Mouse (Mus musculus): ENCODE data around the gene Rapgef6. TPM values are rescaled to one million over a fixed set of nuclear protein-coding genes. Genes with fewer than 3 reads are reported as not detected.

The Rapgef6 gene
- polyA plus RNA-seq, 1 experiment from 2014 or later = 46.8 TPM

Small RNA genes lying within 50 kb of the gene (microRNA-seq; reads per million reads assigned to microRNA genes)
- not detected for gene Gm26116

Other genes with a start within 250 kb of the Rapgef6 start
- 32.2 and 37.0 TPM in 2 replicates for gene Acsl6, start 219.0 kb upstream of the Rapgef6 start, polyA plus RNA-seq (2015; fragmentation: Nextera tagmentation; extraction: Ambion mirVana)
- gene Meikin, start 152.2 kb upstream of the Rapgef6 start, polyA plus RNA-seq (2015; fragmentation: Nextera tagmentation; extraction: Ambion mirVana) = not detected in 2 replicates
- gene Fnip1, start 84.6 kb upstream of the Rapgef6 start, polyA plus RNA-seq (2015; fragmentation: Nextera tagmentation; extraction: Ambion mirVana) = 9.6 and 10.4 TPM in 2 replicates